Mouse (Mus musculus): Measurements from ENCODE around the gene Pycr1. TPM values are rescaled to one million over a fixed set of nuclear protein-coding genes. Genes with fewer than 3 reads are reported as not detected.
"Not testable (repeated sequence)": the region's sequence is repeated elsewhere in the genome, so short reads cannot be mapped to it uniquely, and the experiment has no call there.

The Pycr1 gene
- 1 to 10 TPM; 2.4 to 3.1 TPM for total RNA-seq (2021)
- long read RNA-seq, experiment 1, partial matches to known transcripts, result 1 of 2 reads
- long read RNA-seq, experiment 1, other reads (novel, unspliced or antisense), result 0 of 2 reads
- long read RNA-seq, experiment 2, partial matches to known transcripts, result 0 of 6 reads
- long read RNA-seq, experiment 2, other reads (novel, unspliced or antisense), result 2 of 6 reads

DNA sequence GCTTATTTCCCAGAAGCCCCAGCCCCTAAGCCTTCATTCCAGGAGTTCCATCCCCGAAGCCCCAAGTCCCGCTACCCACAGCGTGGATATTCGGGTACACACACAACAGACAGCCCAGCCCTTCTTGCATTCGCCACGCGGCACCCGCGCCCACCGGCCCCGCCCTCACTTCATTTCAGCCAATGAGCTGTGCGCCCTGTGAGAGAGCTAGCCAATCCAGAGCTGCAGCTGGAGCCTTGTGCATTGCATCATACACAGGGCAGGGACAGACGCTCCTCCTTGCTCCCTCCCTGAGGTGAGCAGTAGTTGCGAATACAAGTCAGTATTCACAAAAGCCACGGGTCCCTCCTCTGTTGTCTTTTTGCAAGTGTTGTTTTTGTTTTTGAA lies at the start of gene Pycr1:
TSS of gene Pycr1 (minus strand) at position 169 of the 387 bp plus-strand sequence.
- no peak within 1 kb of the TSS for H3K27ac ChIP-seq
- intact Hi-C loops (cut with DNase I), result no loop called here
- H3K4me3 ChIP-seq, result peak within 1 kb of the TSS; percentile 60
- peak; percentile 92 for DNase-seq (ENCODE audit: extremely low spot score in 1 of 2, low spot score in 2 of 2)
- TF ChIP-seq CTCF (IDR thresholded peaks at IDR 0.05), result no peak

DNA sequence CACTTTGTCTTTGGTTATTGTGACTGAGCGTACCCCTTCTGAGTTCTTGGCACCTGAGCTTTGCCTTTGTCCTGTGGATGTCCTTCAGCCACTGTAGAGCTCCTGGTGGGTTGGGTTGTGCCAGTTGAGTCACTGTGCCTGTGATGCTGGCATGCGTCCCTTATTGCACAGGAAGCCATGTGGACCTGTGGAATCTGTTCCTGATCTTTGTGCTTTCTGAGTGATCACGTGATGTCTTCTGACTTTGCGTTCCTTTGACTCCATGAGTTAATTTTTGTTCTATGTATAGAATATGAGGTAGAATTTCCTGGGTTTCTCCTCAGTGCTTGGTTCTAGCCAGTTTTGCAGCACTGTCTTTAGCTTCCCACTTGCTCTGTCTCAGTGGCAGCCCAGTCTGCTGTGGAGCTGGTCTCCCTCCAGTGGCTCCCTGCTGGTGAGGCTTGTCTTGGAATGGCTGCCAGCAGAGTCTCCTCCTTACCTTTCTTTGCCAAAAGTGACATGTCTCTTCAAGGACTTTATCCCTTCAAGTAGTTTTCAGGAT lies 49.0 kb upstream of the Pycr1 start:
- intact Hi-C loops (cut with DNase I), result no loop called here
- no peak for DNase-seq (ENCODE audit: extremely low spot score in 1 of 2, low spot score in 2 of 2)
- Histone ChIP-seq H3K27ac (peak overlapping the region; percentile 57), H3K4me3 (no peak overlapping the region)
- no peak; the same call in 1 of the 2 replicates for TF ChIP-seq CTCF (IDR thresholded peaks at IDR 0.05)

DNA sequence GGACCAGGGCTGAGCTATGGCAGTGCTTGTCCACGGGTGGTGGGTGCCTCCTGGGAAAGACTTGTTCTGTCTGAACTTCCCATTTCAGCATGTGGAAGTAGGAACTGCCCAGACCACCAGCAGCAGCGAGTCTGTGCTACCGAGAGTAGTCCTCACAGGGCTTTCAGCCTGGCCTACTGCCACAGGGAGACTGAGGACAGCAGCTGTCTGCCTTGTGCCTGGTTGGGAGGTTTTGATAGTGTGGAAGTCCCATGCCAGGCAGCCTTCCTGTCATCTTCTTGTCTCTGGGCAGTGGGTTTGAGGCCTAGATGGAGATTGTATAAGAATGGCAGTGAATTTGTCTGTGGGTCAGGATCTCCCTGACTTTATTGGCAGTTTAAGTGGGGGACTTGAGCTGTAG lies 45.8 kb upstream of the Pycr1 start:
- intact Hi-C loops (cut with DNase I), result no loop called here
- no peak for TF ChIP-seq CTCF (IDR thresholded peaks at IDR 0.05)
- Histone ChIP-seq H3K27ac (no peak overlapping the region), H3K4me3 (no peak overlapping the region)
- DNase-seq (ENCODE audit: extremely low spot score in 1 of 2, low spot score in 2 of 2), result no peak

DNA sequence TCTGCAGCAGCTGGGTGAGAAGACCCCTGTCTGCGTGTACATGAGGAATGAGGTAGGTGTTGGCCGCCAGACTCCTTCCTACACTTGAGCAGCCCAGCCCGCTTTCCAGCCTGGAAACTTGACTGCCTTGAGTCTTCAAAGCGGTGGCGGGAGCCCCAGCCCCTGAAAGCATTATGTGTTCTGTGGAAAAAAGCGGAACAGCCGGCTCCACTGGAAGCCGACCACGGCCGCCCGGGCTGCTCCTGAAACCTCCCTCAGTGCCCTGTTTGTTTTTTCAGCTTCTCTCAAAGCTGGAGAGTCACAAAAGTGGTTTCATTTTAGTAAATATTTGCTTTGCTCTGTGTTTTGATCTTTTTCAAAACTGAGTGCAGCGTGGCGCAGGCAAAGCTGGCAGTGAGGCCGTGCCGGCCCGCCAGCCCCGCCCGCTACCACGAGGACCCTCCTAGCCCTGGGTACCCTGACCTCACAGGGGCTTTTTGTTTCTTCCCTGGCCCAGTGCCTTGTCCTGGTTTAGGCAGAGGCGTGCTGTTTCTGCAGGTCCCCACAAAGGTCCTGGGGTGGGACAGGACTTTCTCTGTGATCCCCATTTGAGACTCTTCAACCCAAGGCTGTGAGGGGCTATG lies 43.2 kb upstream of the Pycr1 start:
- Histone ChIP-seq H3K27ac (peak overlapping the region; percentile 65), H3K4me3 (no peak overlapping the region)
- intact Hi-C loops (cut with DNase I), result no loop called here
- no peak for DNase-seq (ENCODE audit: extremely low spot score in 1 of 2, low spot score in 2 of 2)
- TF ChIP-seq CTCF (IDR thresholded peaks at IDR 0.05), result no peak

DNA sequence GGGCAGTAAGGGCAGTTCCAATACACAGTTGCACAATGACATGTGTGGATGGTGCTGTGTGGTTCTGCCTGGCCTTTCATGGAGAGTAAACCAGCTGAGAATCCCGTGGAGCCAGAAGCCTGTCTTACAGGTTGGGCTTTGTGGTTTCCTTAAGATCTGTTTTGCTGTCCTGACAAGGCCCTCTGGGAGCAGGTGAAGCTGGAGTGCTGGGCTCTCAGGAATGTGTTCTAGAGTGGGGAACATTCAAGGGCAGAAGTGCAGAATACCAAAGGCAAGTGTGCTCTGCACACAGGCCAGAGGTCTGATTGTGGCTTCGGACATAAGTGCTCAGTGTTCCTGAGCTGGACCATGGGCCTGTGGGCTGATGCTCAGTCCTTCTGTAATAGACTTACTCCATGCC lies 41.1 kb upstream of the Pycr1 start:
- Histone ChIP-seq H3K27ac (no peak overlapping the region), H3K4me3 (no peak overlapping the region)
- intact Hi-C loops (cut with DNase I), result no loop called here
- DNase-seq (ENCODE audit: extremely low spot score in 1 of 2, low spot score in 2 of 2), result no peak
- TF ChIP-seq CTCF (IDR thresholded peaks at IDR 0.05), result no peak

DNA sequence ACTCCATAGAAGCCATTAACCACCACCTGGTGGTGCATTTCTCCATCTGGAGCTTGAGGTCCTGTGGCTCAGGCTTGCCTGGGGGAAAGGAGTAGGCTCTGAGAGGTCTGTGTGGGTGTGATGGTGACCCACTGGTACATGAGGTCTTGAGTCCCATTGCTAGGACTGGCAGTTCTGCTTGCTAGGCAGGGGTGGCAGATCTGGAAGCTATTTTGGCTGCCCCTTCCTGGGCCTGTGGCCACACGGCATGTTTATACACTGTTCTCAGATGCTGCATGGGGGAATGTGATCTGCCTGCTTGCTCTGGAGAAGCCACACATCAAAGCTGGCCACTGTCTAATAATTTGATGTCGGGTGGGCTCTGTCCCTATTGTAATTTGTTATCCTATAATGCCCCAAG lies 40.5 kb upstream of the Pycr1 start:
- no peak overlapping the region for H3K27ac ChIP-seq
- intact Hi-C loops (cut with DNase I), result no loop called here
- DNase-seq (ENCODE audit: extremely low spot score in 1 of 2, low spot score in 2 of 2), result no peak
- TF ChIP-seq CTCF (IDR thresholded peaks at IDR 0.05), result no peak; the same call in none of the 2 replicates
- no peak overlapping the region for H3K4me3 ChIP-seq

DNA sequence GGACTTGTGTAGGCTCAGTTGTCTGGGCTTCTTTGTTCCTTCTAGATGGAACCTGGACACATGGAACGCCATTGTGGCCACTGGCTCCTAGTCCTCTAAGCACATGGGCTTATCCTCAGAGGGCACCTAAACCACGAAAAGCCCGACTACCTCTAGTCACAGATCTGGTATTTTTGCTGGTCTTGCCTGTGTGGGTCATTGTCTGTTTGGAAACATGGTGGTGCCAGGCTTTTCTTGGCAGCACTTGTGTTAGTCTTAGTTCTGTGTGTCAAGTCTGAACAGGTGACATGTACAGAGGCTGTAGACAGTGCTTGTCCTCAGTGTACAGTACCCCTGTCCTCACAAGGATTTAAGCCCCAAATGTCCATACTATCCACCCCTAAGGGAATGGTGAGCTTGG lies 40.0 kb upstream of the Pycr1 start:
- Histone ChIP-seq H3K4me3 (no peak overlapping the region), H3K27ac (no peak overlapping the region)
- no peak for DNase-seq (ENCODE audit: extremely low spot score in 1 of 2, low spot score in 2 of 2)
- intact Hi-C loops (cut with DNase I), result no loop called here
- no peak for TF ChIP-seq CTCF (IDR thresholded peaks at IDR 0.05)

DNA sequence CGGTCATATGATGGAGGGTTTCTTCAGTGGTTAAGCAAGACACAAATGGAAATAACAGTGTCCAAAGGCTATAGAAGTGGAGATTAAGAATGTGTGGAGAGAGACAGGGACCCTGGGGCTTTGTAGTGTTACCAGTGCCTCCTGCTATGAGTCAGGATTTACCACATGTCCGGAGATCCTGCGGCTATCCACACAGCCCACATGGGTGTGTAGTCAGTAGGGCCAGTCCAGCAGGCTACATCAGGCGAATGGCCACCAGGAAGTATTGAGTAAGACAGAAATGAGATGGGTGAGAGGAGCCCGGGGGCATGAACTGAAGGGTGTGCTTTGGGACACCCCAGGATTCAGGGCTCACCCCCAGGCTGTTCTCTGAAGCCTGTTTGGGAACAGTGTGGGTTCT lies 39.1 kb upstream of the Pycr1 start:
- intact Hi-C loops (cut with DNase I), result no loop called here
- Histone ChIP-seq H3K27ac (no peak overlapping the region), H3K4me3 (no peak overlapping the region)
- TF ChIP-seq CTCF (IDR thresholded peaks at IDR 0.05), result no peak
- DNase-seq (ENCODE audit: extremely low spot score in 1 of 2, low spot score in 2 of 2), result no peak

DNA sequence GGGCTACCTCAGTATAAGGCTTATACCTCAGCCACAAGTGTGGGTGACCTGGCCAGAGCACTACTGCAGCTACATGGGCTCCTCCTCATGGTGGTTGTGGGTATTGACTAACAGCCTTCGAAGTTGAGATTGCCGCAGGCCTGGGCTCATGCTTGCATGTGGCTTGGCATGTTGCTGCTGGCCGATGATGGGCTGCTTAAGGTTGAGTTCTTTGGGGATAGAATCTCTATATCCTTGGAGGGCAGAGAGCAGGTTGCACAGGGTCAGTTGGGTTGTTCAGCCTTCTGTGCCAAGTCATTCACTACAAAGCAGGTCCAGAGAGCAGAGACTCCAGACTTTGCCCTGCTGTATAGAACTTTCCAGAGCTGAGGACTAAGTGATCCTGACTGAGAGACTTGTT lies 36.3 kb upstream of the Pycr1 start:
- no peak for DNase-seq (ENCODE audit: extremely low spot score in 1 of 2, low spot score in 2 of 2)
- TF ChIP-seq CTCF (IDR thresholded peaks at IDR 0.05), result peak; percentile 51
- Histone ChIP-seq H3K27ac (no peak overlapping the region), H3K4me3 (no peak overlapping the region)
- intact Hi-C loops (cut with DNase I), result no loop called here

DNA sequence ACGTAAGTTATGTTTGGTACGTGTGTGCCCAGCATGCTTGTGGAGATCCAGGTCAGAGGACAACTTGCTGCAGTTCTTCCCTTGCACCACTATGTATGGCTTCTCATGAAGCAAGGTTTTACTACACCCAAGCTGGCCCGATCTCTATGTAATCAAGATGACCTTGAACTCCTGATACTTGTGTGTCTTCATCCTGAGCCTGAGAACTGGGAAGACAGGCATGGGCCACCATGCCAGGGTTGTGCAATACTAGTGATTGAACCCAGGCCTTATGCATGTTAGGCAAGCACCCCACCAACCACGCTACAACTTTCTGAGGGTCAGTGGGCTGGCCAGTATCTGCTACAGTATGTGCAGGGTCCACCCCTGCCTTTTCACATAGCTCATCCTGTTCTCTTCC lies 33.4 kb upstream of the Pycr1 start:
- H3K27ac ChIP-seq, result no peak overlapping the region
- H3K4me3 ChIP-seq, result no peak overlapping the region
- no peak for TF ChIP-seq CTCF (IDR thresholded peaks at IDR 0.05)
- no peak for DNase-seq (ENCODE audit: extremely low spot score in 1 of 2, low spot score in 2 of 2)
- intact Hi-C loops (cut with DNase I), result no loop called here

DNA sequence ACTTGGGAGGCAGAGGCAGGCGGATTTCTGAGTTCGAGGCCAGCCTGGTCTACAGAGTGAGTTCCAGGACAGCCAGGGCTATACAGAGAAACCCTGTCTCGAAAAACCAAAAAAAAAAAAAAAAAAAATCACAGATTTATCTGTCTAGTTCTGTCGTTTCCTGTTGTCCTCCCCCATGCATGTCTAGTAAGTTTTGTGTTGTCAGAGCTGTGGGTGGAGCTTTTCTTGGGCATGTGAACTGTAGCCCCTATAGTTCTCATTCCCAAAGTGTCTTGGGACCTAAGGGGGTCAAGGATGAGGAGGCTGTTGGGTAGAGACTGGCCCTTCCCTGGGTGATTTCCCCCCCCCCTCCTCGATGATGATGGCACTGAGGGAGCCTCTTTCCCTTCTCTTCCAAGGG lies 32.3 kb upstream of the Pycr1 start:
- H3K4me3 ChIP-seq; H3K27ac ChIP-seq; intact Hi-C loops (cut with DNase I); DNase-seq (ENCODE audit: extremely low spot score in 1 of 2, low spot score in 2 of 2): not testable (repeated sequence)

DNA sequence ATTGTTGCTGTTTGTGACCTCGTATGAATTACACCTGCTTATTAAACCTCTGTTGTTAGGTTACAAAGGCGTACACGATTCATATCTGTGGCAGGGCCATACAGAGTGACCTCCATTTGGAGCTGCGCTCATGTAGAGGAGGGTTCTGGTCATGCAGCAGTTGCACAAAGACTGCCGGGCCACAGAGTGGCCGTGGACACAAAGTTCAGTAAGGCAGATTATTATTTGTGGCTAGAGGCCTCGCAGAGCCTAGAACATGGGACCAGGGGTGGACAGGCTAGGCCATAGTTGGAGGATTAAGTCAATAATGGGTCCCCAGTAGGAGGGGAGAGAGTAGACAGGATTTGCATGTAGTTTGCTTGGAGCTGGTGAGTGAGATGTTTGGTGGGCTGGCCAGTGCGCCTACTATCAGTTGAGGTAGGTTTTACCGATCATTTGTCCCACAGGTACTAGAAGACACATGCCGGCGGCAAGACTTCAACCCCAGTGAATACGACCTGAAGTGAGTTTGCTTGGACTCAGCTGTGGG lies 30.1 kb upstream of the Pycr1 start:
- no peak for DNase-seq (ENCODE audit: extremely low spot score in 1 of 2, low spot score in 2 of 2)
- intact Hi-C loops (cut with DNase I), result no loop called here
- Histone ChIP-seq H3K27ac (peak overlapping the region; percentile 84), H3K4me3 (peak overlapping the region; percentile 90)
- TF ChIP-seq CTCF (IDR thresholded peaks at IDR 0.05), result no peak

All from left cerebral cortex, adult 2 months (tissue).